In the genomic region with DNA sequence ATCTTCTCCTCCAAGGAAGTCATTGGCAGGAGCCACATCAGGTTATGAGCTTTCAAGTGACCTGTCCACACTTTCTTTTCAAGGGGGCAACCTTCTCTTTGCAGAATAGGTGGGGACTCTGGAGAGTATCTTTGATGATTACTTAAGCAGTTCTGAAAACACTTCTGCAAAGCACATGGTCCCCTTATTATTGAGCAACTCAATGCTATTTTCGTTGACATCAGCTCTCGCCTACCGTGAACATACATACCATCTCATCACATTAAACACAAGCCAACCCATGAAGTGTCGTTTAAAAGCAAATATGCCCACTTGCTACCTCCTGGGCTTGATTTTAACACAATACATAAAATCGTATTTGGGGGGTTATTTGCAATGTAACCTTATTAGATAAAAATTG, we compare ENCODE assay signal across 14 mouse cellular contexts.
"Had no signal": no experiment of that assay in that cellular context is flagged by ENCODE, and none has a peak within 500 bp of the region (broad histone marks: within the 10 kb centered on the region; RNA-seq: fewer than 3 reads in every experiment).

No protein-coding gene starts in this region.

- ATAC-seq: midbrain, embryonic 15.5 days had no signal

- H3K9me3 ChIP-seq: midbrain, embryonic 10.5 days; midbrain, embryonic 12.5 days; midbrain, embryonic 15.5 days; neural tube, embryonic 12.5 days; stomach, embryonic 15.5 days had no signal

- H3K4me3 ChIP-seq: midbrain, embryonic 10.5 days; midbrain, embryonic 12.5 days; midbrain, embryonic 15.5 days; neural tube, embryonic 12.5 days; stomach, embryonic 15.5 days had no signal

- H3K4me1 ChIP-seq: midbrain, embryonic 12.5 days; midbrain, embryonic 15.5 days; neural tube, embryonic 12.5 days; stomach, embryonic 15.5 days had no signal

- DNase-seq: lung, adult 18-20 months; lung, embryonic 14.5 days; lung, postnatal 10 days; lung, postnatal 4 days; right cerebral cortex, postnatal 14 days; thymus, adult 18-20 months; thymus, postnatal 14 days; thymus, postnatal 36 days had no signal

- H3K36me3 ChIP-seq: midbrain, embryonic 10.5 days; midbrain, embryonic 12.5 days; midbrain, embryonic 15.5 days; neural tube, embryonic 12.5 days; stomach, embryonic 15.5 days had no signal

- H3K9ac ChIP-seq: lung, embryonic 14.5 days; midbrain, embryonic 12.5 days; midbrain, embryonic 15.5 days; neural tube, embryonic 12.5 days; stomach, embryonic 15.5 days had no signal

- H3K27me3 ChIP-seq: midbrain, embryonic 12.5 days; midbrain, embryonic 15.5 days; neural tube, embryonic 12.5 days; stomach, embryonic 15.5 days had no signal

- H3K27ac ChIP-seq: midbrain, embryonic 10.5 days; midbrain, embryonic 12.5 days; midbrain, embryonic 15.5 days; neural tube, embryonic 12.5 days; stomach, embryonic 15.5 days; stomach, postnatal 0 days had no signal

- H3K4me2 ChIP-seq: lung, embryonic 14.5 days; midbrain, embryonic 12.5 days; midbrain, embryonic 15.5 days; neural tube, embryonic 12.5 days; stomach, embryonic 15.5 days had no signal
